Mouse (Mus musculus) heart, embryonic 10.5 days (tissue): ENCODE results near the gene Mybpc2. TPM values are rescaled to one million over a fixed set of nuclear protein-coding genes. Genes with fewer than 3 reads are reported as not detected.

Experiments
- DNase-seq: peaks from one replicate; pipeline ENCODE4 v3.0.0-alpha.2; 2017; ENCODE audit warnings: low spot score
- H3K27ac ChIP-seq: fragments of 300-500 bp; sonication (generic); 2 replicates; pipeline ENCODE4 v1.5.1; 2016; ENCODE audit warnings: mild to moderate bottlenecking
- H3K27me3 ChIP-seq: fragments of 300-500 bp; sonication (generic); 2 replicates; pipeline ENCODE4 v1.6.1; 2016; ENCODE audit warnings: mild to moderate bottlenecking; ENCODE audit not compliant: poor library complexity, insufficient read depth, severe bottlenecking
- H3K36me3 ChIP-seq: fragments of 300-500 bp; sonication (generic); 2 replicates; pipeline ENCODE4 v1.6.1; 2016; ENCODE audit warnings: mild to moderate bottlenecking, moderate library complexity
- H3K4me1 ChIP-seq: fragments of 300-500 bp; sonication (generic); 2 replicates; pipeline ENCODE4 v1.6.1; 2016; ENCODE audit warnings: mild to moderate bottlenecking
- H3K4me3 ChIP-seq: fragments of 300-500 bp; sonication (generic); 2 replicates; pipeline ENCODE4 v1.5.1; 2016; ENCODE audit warnings: mild to moderate bottlenecking, moderate library complexity
- H3K9me3 ChIP-seq: fragments of 300-500 bp; sonication (generic); 2 replicates; pipeline ENCODE4 v1.6.1; 2016; ENCODE audit warnings: mild to moderate bottlenecking, moderate library complexity
- WGBS: fragments of 180-500 bp; shearing (Covaris S2); methylation state at CpG from one replicate; pipeline ENCODE4 v1.1.7; 2016; 5-methylcytosine and 5-hydroxymethylcytosine counted together
- polyA plus RNA-seq: library from polyadenylated mRNA; unstranded; fragments of >200 nt; fragmentation: Nextera tagmentation; extraction: Ambion mirVana; gene quantifications from 2 replicates; pipeline ENCODE4 v1.2.1, GENCODE M21; 2016

Mybpc2 gene
- polyA plus RNA-seq, 1 experiment from 2014 or later, result 0.21 TPM

DNA sequence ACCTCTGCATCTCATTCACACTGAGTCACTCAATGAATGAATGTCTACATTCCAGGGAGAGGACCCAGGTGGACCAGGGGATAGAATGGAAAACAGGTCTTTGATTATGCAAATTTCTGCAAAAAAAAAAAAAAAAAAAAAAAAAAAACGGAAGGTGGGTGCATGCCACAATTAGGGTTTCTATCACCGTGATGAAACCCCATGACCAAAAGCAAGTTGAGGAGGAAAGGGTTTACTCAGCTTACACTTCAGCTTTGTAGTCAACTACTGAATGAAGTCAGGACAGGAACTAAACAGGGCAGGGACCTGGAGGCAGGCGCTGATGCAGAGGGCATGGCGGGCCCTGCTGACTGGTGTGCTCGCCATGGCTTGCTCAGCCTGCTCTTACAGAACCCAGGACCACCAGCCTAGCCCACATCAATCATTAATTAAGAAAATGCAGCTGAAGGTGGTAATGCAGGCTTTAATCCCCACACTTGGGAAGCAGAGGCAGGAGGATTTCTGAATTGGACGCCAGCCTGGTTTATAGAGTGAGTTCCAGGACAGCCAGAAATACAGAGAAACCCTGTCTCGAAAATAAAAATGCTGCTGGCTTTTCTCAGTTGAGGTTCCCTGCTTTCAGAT lies 38.8 kb downstream of the Mybpc2 start:
- Histone ChIP-seq H3K27me3 (peaks cover 10% of the 10 kb centered on the region; the same call in 1 of the 2 replicates), H3K4me1 (peaks cover 24% of the 10 kb centered on the region), H3K9me3 (no peaks in the 10 kb centered on the region), H3K27ac (no peak overlapping the region), H3K36me3 (peaks cover 39% of the 10 kb centered on the region), H3K4me3 (no peak overlapping the region)
- no peak for DNase-seq
- 67% methylated on average over 6 of the region's 7 CpGs for WGBS

- peak; percentile 90 for DNase-seq
- Histone ChIP-seq H3K9me3 (no peaks in the 10 kb centered on the region), H3K27ac (no peak overlapping the region), H3K4me3 (no peak overlapping the region), H3K4me1 (peaks cover 30% of the 10 kb centered on the region), H3K36me3 (peaks cover 33% of the 10 kb centered on the region), H3K27me3 (peaks cover 15% of the 10 kb centered on the region; the same call in 1 of the 2 replicates)
- WGBS, result 25% methylated on average over 5 of the region's 5 CpGs
These were observed 39.5 kb downstream of the Mybpc2 start for GRCm38 (mm10) chr7:44484841-44485571.

GRCm38 (mm10) chr7:44484109-44484508 lies 40.3 kb downstream of the Mybpc2 start:
- Histone ChIP-seq H3K36me3 (peaks cover 25% of the 10 kb centered on the region), H3K27ac (peak overlapping the region; percentile 22; the same call in 1 of the 2 replicates), H3K4me1 (peaks cover 36% of the 10 kb centered on the region), H3K27me3 (peaks cover 20% of the 10 kb centered on the region; the same call in 1 of the 2 replicates), H3K4me3 (peak overlapping the region; percentile 25), H3K9me3 (no peaks in the 10 kb centered on the region)
- 89% methylated on average over 1 of the region's 1 CpGs for WGBS
- DNase-seq, result no peak

- Histone ChIP-seq H3K27me3 (peaks cover 29% of the 10 kb centered on the region), H3K27ac (peak overlapping the region; percentile 81), H3K9me3 (no peaks in the 10 kb centered on the region), H3K36me3 (peaks cover 20% of the 10 kb centered on the region), H3K4me1 (peaks cover 36% of the 10 kb centered on the region), H3K4me3 (peak overlapping the region; percentile 49)
- no peak for DNase-seq
- 43% methylated on average over 3 of the region's 3 CpGs for WGBS
These were observed 41.5 kb downstream of the Mybpc2 start for GRCm38 (mm10) chr7:44482836-44483435.

DNA sequence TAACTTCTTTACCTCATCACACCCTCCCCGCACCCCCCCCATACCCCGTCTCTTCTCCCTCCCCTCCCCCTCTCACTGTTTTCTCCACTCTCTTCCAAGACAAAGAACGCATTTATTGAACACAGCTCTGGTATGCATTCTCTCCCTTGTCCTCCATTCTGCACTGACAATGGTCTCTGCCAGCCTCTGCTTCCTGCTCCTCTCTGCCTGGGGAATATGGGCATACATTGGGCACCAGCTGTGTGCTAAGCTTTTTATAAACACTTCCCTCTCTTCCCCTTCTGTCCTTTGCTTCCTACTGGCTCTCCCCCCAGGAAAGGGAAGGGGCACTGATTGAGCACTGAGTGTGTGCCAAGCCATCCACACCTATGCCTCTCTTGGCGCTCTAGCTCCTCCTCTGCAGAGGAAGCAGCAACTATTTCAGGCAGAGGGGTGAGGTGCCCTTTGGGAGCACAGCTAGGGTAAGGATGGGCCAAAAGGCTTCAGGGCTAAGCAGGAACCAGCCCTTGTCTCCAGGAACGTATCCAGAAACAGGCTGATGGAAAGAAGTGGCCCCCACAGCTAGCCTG lies 49.3 kb downstream of the Mybpc2 start:
- Histone ChIP-seq H3K4me3 (peak overlapping the region; percentile 64), H3K4me1 (peaks cover 57% of the 10 kb centered on the region), H3K27me3 (peaks cover 43% of the 10 kb centered on the region)

GRCm38 (mm10) chr7:44474419-44474818 lies 50.0 kb downstream of the Mybpc2 start:
- Histone ChIP-seq H3K9me3 (no peaks in the 10 kb centered on the region), H3K36me3 (0 out of 2 replicates have a peak, but pooled peaks cover 2% of the 10 kb centered on the region), H3K27ac (peak overlapping the region; percentile 91), H3K4me1 (peaks cover 57% of the 10 kb centered on the region), H3K27me3 (peaks cover 38% of the 10 kb centered on the region), H3K4me3 (peak overlapping the region; percentile 64)
- no peak for DNase-seq
- WGBS, result 11% methylated on average over 4 of the region's 4 CpGs

More for the DNA sequence above, 49.3 kb downstream of the Mybpc2 start:
- WGBS, result 30% methylated on average over 5 of the region's 5 CpGs
- H3K27ac ChIP-seq, result peak overlapping the region; percentile 91
- H3K9me3 ChIP-seq, result no peaks in the 10 kb centered on the region
- no peak for DNase-seq
- H3K36me3 ChIP-seq, result 0 out of 2 replicates have a peak, but pooled peaks cover 2% of the 10 kb centered on the region

DNA sequence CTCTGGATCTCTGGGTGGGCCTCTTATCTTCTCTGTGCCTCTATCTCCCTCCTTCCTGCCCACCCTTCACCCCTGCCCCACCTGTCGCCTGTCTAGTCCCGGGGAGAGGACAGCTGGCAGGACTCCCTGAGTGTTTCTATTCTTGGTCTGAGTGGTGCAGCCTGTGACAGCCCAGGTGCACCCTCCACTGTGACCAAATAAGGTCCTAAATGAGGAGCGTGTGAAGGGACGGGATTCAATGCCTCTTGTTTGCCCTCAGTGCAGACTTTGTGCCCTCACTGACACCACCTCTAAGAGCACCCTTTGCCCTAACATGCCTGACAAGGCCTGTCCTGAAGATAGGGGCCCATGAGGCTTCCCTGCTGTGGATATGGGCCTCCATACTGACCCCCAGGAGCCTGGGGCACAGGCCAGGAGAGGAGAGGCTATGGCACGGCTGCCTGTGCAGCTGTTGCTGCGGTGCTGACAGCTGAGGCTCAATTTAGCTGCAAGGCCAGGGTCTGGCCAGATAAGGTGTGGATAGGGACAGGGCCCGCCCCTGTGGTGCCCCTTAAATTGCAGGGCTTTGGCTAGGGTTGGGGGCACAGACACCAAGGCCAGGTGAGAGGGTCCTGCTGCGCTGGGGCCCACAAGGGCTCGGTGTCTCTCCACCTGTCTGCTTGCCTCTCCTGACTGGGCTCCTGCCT lies 51.4 kb downstream of the Mybpc2 start:
- H3K27me3 ChIP-seq, result peaks cover 29% of the 10 kb centered on the region

GRCm38 (mm10) chr7:44472558-44472885 lies 51.9 kb downstream of the Mybpc2 start:
- Histone ChIP-seq H3K4me1 (peaks cover 70% of the 10 kb centered on the region), H3K9me3 (no peaks in the 10 kb centered on the region), H3K27me3 (peaks cover 25% of the 10 kb centered on the region), H3K27ac (peak overlapping the region; percentile 91), H3K36me3 (peaks cover 2% of the 10 kb centered on the region; the same call in 1 of the 2 replicates), H3K4me3 (peak overlapping the region; percentile 64)
- WGBS, result 4% methylated on average over 1 of the region's 1 CpGs
- no peak for DNase-seq

More for the DNA sequence above, 51.4 kb downstream of the Mybpc2 start:
- WGBS, result 24% methylated on average over 9 of the region's 9 CpGs
- H3K9me3 ChIP-seq, result no peaks in the 10 kb centered on the region
- peaks cover 70% of the 10 kb centered on the region for H3K4me1 ChIP-seq
- peak; percentile 96 for DNase-seq
- peaks cover 2% of the 10 kb centered on the region; the same call in 1 of the 2 replicates for H3K36me3 ChIP-seq
- H3K4me3 ChIP-seq, result peak overlapping the region; percentile 64
- peak overlapping the region; percentile 91 for H3K27ac ChIP-seq

GRCm38 (mm10) chr7:44471880-44472557 lies 52.4 kb downstream of the Mybpc2 start:
- 21% methylated on average over 6 of the region's 6 CpGs for WGBS
- Histone ChIP-seq H3K27me3 (peaks cover 21% of the 10 kb centered on the region), H3K4me3 (peak overlapping the region; percentile 64), H3K9me3 (no peaks in the 10 kb centered on the region), H3K36me3 (peaks cover 2% of the 10 kb centered on the region; the same call in 1 of the 2 replicates), H3K27ac (peak overlapping the region; percentile 91), H3K4me1 (peaks cover 75% of the 10 kb centered on the region)
- DNase-seq, result peak; percentile 95

DNA sequence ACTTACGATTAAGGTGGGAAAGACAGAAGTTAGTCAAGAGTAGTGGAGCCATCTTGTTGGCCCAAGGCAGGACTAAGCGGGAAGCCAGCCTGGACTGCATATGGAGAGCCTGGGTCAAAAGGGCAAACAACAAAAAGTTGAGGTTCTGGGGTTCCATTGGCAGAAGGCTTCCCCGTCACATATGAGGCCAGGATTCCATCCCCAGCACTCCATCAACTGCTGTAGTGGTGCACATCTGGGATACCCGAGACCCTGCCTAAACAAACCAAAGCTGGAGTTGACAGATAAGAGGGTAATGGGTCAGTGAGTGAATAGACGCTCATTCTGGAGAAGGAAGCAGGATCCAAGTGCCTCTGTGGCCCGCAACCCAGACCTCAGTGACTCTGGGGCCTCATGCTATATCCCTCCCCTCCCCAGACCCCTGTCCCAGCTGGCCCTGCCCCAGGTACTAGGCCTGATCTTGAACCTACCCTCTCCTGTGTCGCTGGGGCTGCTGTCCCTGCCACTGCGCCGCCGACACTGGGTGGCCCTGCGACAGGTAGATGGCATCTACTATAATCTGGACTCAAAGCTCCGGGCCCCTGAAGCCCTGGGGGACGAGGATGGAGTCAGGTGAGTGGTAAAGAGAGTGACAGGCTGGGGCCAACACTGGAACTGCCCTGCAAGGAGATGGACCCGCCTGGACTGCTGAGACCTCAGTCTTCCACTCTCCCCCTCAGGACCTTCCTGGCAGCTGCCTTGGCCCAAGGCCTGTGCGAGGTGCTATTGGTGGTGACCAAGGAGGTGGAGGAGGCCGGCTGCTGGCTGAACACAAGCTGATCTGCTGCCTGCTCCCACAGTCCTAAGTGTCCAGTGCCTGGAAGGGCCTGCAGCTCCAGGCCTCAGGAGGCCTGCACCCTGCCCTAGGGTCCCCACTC lies 53.5 kb downstream of the Mybpc2 start:
- WGBS, result 68% methylated on average over 16 of the region's 16 CpGs
- peaks cover 86% of the 10 kb centered on the region for H3K4me1 ChIP-seq

More for the DNA sequence above, 53.5 kb downstream of the Mybpc2 start:
- peak overlapping the region; percentile 91 for H3K27ac ChIP-seq
- H3K4me3 ChIP-seq, result peak overlapping the region; percentile 10; the same call in 1 of the 2 replicates
- H3K27me3 ChIP-seq, result peaks cover 15% of the 10 kb centered on the region
- DNase-seq, result peak; percentile 79
- peaks cover 2% of the 10 kb centered on the region; the same call in 1 of the 2 replicates for H3K36me3 ChIP-seq
- no peaks in the 10 kb centered on the region for H3K9me3 ChIP-seq
